Mouse (Mus musculus) heart, adult 2 months (tissue): ENCODE results near the gene Ms4a6b.

Experiments used
- EP300 ChIP-seq: fragments of 200-500 bp; IDR thresholded peaks from 2 replicates; pipeline ENCODE4 v1.6.1; 2011; ENCODE audit warnings: low read depth, low read length, control low read depth; ENCODE audit not compliant: insufficient read depth
- POLR2A ChIP-seq: fragments of 200-500 bp; IDR thresholded peaks from 2 replicates; pipeline ENCODE4 v1.6.1; 2011; ENCODE audit warnings: mild to moderate bottlenecking, low read depth, low read length, control low read depth; ENCODE audit not compliant: insufficient read depth

DNA sequence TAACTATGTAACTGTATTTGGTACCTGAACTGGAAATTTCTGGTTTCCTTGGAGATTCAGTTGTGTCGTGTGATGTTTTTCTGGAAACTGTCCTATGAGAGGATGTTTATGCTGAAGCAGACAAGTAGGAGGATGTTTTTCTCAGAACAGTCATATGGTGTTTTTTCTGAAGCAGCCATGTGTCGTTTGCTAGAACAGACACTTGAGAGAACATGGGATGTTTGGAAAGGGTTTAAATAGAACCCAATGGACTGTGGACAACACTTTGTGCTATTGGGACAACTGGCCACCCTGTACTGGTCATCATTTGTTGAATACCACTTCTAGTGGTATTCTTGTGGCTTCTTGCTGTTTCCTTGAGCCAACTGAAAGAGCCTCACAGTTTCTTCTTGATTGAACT is 30.6 kb upstream of the Ms4a6b start, which contains the start of gene Gm8369:
- no peak for TF ChIP-seq POLR2A
- TF ChIP-seq EP300, result no peak
